Mouse (Mus musculus) liver, adult 2 months (tissue): Measurements from ENCODE around the gene Zdhhc16. TPM values are rescaled to one million over a fixed set of nuclear protein-coding genes. Genes with fewer than 3 reads are reported as not detected.

Source experiments
- DNase-seq: peaks from one replicate; pipeline ENCODE4 v3.0.0-alpha.2; 2011; ENCODE audit warnings: low read depth, low spot score; ENCODE audit errors: extremely low read depth
- H3K27ac ChIP-seq: fragments of 200-500 bp; replicated peaks from 2 replicates; pipeline ENCODE4 v1.5.1; 2012; ENCODE audit warnings: low read depth, mild to moderate bottlenecking, control low read depth, inconsistent platforms, low read length; ENCODE audit not compliant: insufficient read depth
- H3K27me3 ChIP-seq: fragments of 200-500 bp; 2 replicates; pipeline ENCODE4 v1.6.1; 2012; ENCODE audit warnings: mild to moderate bottlenecking, moderate library complexity, low read length, inconsistent platforms; ENCODE audit not compliant: control insufficient read depth, insufficient read depth
- H3K36me3 ChIP-seq: fragments of 200-500 bp; 2 replicates; pipeline ENCODE4 v1.6.1; 2012; ENCODE audit warnings: low read length, inconsistent platforms; ENCODE audit not compliant: control insufficient read depth, insufficient read depth
- H3K4me1 ChIP-seq: fragments of 200-500 bp; 2 replicates; pipeline ENCODE4 v1.6.1; 2011; ENCODE audit warnings: low read length; ENCODE audit not compliant: control insufficient read depth, insufficient read depth
- H3K4me3 ChIP-seq: fragments of 200-500 bp; 2 replicates; pipeline ENCODE4 v1.5.1; 2011; ENCODE audit warnings: low read depth, mild to moderate bottlenecking, control low read depth, low read length, moderate library complexity; ENCODE audit not compliant: insufficient read depth
- H3K79me2 ChIP-seq: fragments of 200-500 bp; 2 replicates; pipeline ENCODE4 v1.6.1; 2012; ENCODE audit warnings: inconsistent platforms, mild to moderate bottlenecking, low read length, moderate library complexity; ENCODE audit not compliant: control insufficient read depth, insufficient read depth
- H3K9ac ChIP-seq: fragments of 200-500 bp; 2 replicates; pipeline ENCODE4 v1.6.1; 2012; ENCODE audit warnings: low read depth, mild to moderate bottlenecking, control low read depth, inconsistent platforms, low read length
- CTCF ChIP-seq: fragments of 200-500 bp; IDR thresholded peaks from 2 replicates; pipeline ENCODE4 v1.5.1; 2011; ENCODE audit warnings: low read depth, low read length, control low read depth
- POLR2A ChIP-seq: fragments of 200-500 bp; IDR thresholded peaks from 2 replicates; pipeline ENCODE4 v1.6.1; 2011; ENCODE audit warnings: low read length, control low read depth; ENCODE audit not compliant: insufficient read depth; ENCODE audit errors: extremely low read depth
- WGBS: fragments of 180-500 bp; shearing (Covaris S2); methylation state at CpG from one replicate; pipeline ENCODE4 v1.1.7; 2018; 5-methylcytosine and 5-hydroxymethylcytosine counted together
- polyA plus RNA-seq: library from polyadenylated mRNA; depleted of rRNA; stranded (reverse); fragments of >200 nt; gene quantifications from 2 replicates; pipeline ENCODE4 v1.2.3, GENCODE M21; 2012
- total RNA-seq: library from RNA; depleted of rRNA; stranded (reverse); fragments of >200 nt; gene quantifications from 2 replicates; pipeline ENCODE4 v1.2.3, GENCODE M21; 2014

Zdhhc16 gene
- total and polyA plus RNA-seq, 2 experiments, result 7.9 to 49.9 TPM

- WGBS, result 47% methylated on average over 6 of the region's 6 CpGs
- H3K36me3 ChIP-seq, result no peaks in the 10 kb centered on the region
- peak; percentile 79 for DNase-seq
- TF ChIP-seq CTCF, result no peak
- TF ChIP-seq POLR2A, result no peak
- no peak overlapping the region for H3K4me3 ChIP-seq
- no peaks in the 10 kb centered on the region; the same call in 1 of the 2 replicates for H3K4me1 ChIP-seq
- no peaks in the 10 kb centered on the region for H3K27me3 ChIP-seq
- H3K9ac ChIP-seq, result no peak overlapping the region
- H3K79me2 ChIP-seq, result no peaks in the 10 kb centered on the region
- H3K27ac ChIP-seq, result 0 out of 2 replicates have a peak overlapping the region, but pooled peaks have one; percentile 32
Measured at GRCm38 (mm10) chr19:41906311-41907078, 26.8 kb upstream of the Zdhhc16 start.

GRCm38 (mm10) chr19:41907079-41907760, 26.1 kb upstream of the Zdhhc16 start:
- WGBS, result 74% methylated on average over 8 of the region's 8 CpGs
- Histone ChIP-seq H3K79me2 (peaks cover 3% of the 10 kb centered on the region; the same call in 1 of the 2 replicates), H3K27ac (no peak overlapping the region), H3K36me3 (no peaks in the 10 kb centered on the region), H3K4me3 (no peak overlapping the region), H3K4me1 (no peaks in the 10 kb centered on the region; the same call in 1 of the 2 replicates), H3K27me3 (no peaks in the 10 kb centered on the region), H3K9ac (no peak overlapping the region)
- DNase-seq, result no peak
- TF ChIP-seq POLR2A, result no peak
- TF ChIP-seq CTCF, result no peak

- Histone ChIP-seq H3K27ac (no peak overlapping the region), H3K9ac (no peak overlapping the region), H3K79me2 (peaks cover 16% of the 10 kb centered on the region), H3K4me1 (peaks cover 8% of the 10 kb centered on the region), H3K27me3 (no peaks in the 10 kb centered on the region), H3K4me3 (no peak overlapping the region), H3K36me3 (no peaks in the 10 kb centered on the region)
- TF ChIP-seq CTCF (no peak), POLR2A (no peak)
- 68% methylated on average over 3 of the region's 3 CpGs for WGBS
- DNase-seq, result peak; percentile 36
Measured at GRCm38 (mm10) chr19:41908736-41909135, 24.5 kb upstream of the Zdhhc16 start.

GRCm38 (mm10) chr19:41910396-41910795, 22.9 kb upstream of the Zdhhc16 start:
- Histone ChIP-seq H3K9ac (no peak overlapping the region), H3K79me2 (peaks cover 18% of the 10 kb centered on the region), H3K36me3 (peaks cover 3% of the 10 kb centered on the region), H3K27ac (no peak overlapping the region), H3K27me3 (no peaks in the 10 kb centered on the region), H3K4me3 (no peak overlapping the region), H3K4me1 (peaks cover 11% of the 10 kb centered on the region)
- DNase-seq, result no peak
- TF ChIP-seq CTCF (no peak), POLR2A (no peak)
- 84% methylated on average over 2 of the region's 2 CpGs for WGBS

GRCm38 (mm10) chr19:41911178-41912073, 21.9 kb upstream of the Zdhhc16 start, which contains the start of gene Pgam1:
Gene Pgam1, plus strand, starts transcription at chr19:41911923.
- peak within 1 kb of the TSS; percentile 97 for H3K4me3 ChIP-seq
- TF ChIP-seq POLR2A (peak; percentile 37; the same call in 1 of the 2 replicates), CTCF (no peak)

More at GRCm38 (mm10) chr19:41911178-41912073, 21.9 kb upstream of the Zdhhc16 start, which contains the start of gene Pgam1:
- peaks cover 10% of the 10 kb centered on the region for H3K36me3 ChIP-seq
- peak within 1 kb of the TSS; percentile 78 for H3K27ac ChIP-seq
- H3K9ac ChIP-seq, result peak within 1 kb of the TSS; percentile 90
- peak; percentile 89 for DNase-seq
- H3K27me3 ChIP-seq, result no peaks in the 10 kb centered on the region
- WGBS, result 3% methylated on average over 54 of the region's 54 CpGs
- H3K79me2 ChIP-seq, result peaks cover 18% of the 10 kb centered on the region
- H3K4me1 ChIP-seq, result peaks cover 11% of the 10 kb centered on the region
